Mouse (Mus musculus) limb, embryonic 10.5 days (tissue): ENCODE results near the gene Lrp10. TPM values are rescaled to one million over a fixed set of nuclear protein-coding genes. Genes with fewer than 3 reads are reported as not detected.

Source experiments
- DNase-seq: peaks from one replicate; pipeline ENCODE4 v3.0.0-alpha.2; 2017; ENCODE audit warnings: low spot score
- H3K27ac ChIP-seq: fragments of 300-500 bp; sonication (generic); 2 replicates; pipeline ENCODE4 v1.5.1; 2016; ENCODE audit warnings: mild to moderate bottlenecking
- H3K27me3 ChIP-seq: fragments of 300-500 bp; sonication (generic); 2 replicates; pipeline ENCODE4 v1.6.1; 2016; ENCODE audit warnings: low read depth, mild to moderate bottlenecking; ENCODE audit not compliant: poor library complexity, severe bottlenecking
- H3K36me3 ChIP-seq: fragments of 300-500 bp; sonication (generic); 2 replicates; pipeline ENCODE4 v1.6.1; 2016; ENCODE audit warnings: mild to moderate bottlenecking, moderate library complexity
- H3K4me1 ChIP-seq: fragments of 300-500 bp; sonication (generic); 2 replicates; pipeline ENCODE4 v1.6.1; 2016
- H3K4me3 ChIP-seq: fragments of 300-500 bp; sonication (generic); 2 replicates; pipeline ENCODE4 v1.5.1; 2016; ENCODE audit warnings: mild to moderate bottlenecking, moderate library complexity
- H3K9me3 ChIP-seq: fragments of 300-500 bp; sonication (generic); replicated peaks from 2 replicates; pipeline ENCODE4 v1.6.1; 2016; ENCODE audit warnings: mild to moderate bottlenecking
- WGBS: fragments of 180-500 bp; shearing (Covaris S2); methylation state at CpG from one replicate; pipeline ENCODE4 v1.1.7; 2016; 5-methylcytosine and 5-hydroxymethylcytosine counted together
- polyA plus RNA-seq: library from polyadenylated mRNA; unstranded; fragments of >200 nt; fragmentation: Nextera tagmentation; extraction: Ambion mirVana; gene quantifications from 2 replicates; pipeline ENCODE4 v1.2.1, GENCODE M21; 2016

The Lrp10 gene
- polyA plus RNA-seq, 1 experiment from 2014 or later = 23.9 TPM

DNA sequence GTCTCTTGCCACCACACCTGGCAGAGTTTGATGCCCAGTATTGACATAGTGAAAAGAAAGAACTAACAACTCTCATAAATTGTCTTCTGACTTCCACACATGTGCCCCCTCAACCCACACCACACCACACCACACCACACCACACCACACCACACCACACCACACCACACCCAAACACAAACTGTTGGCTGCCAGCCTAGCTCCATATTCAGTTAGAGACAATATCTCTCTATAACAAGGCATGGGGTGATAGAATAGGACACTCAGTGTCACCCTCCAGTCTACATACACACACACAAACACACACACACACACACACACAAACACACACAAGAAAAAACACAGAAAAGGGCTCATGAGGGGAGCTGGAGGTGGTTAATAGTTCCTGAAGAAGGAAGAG is 24.4 kb downstream of the Lrp10 start:
- H3K9me3 ChIP-seq = no peaks in the 10 kb centered on the region
- no peak overlapping the region for H3K27ac ChIP-seq
- H3K36me3 ChIP-seq = no peaks in the 10 kb centered on the region
- no peaks in the 10 kb centered on the region for H3K4me1 ChIP-seq
- no peak overlapping the region for H3K4me3 ChIP-seq
- no peaks in the 10 kb centered on the region for H3K27me3 ChIP-seq
- DNase-seq = no peak

DNA sequence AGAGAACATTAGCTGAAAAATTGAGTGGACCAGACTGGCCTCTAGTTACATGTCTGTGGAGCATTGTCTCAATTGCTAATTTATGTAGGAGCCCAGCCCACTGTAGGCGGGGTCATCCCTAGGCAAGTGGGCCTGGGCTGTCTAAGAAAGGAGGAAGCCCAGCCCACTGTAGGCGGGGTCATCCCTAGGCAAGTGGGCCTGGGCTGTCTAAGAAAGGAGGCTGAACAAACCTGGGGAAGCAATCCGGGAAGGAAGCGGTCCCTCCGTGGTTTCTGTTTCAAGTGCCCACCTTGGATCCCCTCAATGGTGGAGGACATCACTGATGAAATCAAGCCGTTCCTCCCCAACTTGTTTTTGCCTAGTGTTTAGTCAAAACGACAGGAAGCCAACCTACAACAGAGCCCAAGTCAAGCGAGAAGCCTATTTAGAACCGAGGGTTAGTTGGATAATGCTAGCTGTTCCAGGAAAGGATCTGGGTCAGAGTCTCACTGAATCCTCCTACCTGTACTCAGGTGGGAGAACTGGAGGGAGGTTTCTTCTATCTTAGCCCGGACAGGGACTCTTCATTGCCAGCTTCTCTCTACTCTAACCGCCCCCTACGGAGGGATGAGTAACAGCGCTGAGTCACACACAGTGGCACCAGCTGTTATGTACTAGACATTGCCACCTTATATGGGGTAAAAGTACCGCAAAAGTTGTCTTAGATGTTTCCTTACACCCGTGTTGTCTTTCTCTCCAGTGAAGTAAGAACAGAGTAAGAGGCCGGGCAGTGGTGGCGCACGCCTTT is 28.6 kb downstream of the Lrp10 start:
- 65% methylated on average over 18 of the region's 18 CpGs for WGBS
- DNase-seq = peak; percentile 28
- H3K27ac ChIP-seq = no peak overlapping the region
- no peaks in the 10 kb centered on the region for H3K9me3 ChIP-seq
- H3K27me3 ChIP-seq = no peaks in the 10 kb centered on the region
- no peaks in the 10 kb centered on the region for H3K4me1 ChIP-seq
- H3K36me3 ChIP-seq = no peaks in the 10 kb centered on the region
- H3K4me3 ChIP-seq = no peak overlapping the region

GRCm38 (mm10) chr14:54493236-54493635 is 29.3 kb downstream of the Lrp10 start:
- WGBS = 95% methylated on average over 5 of the region's 5 CpGs
- Histone ChIP-seq H3K4me3 (no peak overlapping the region), H3K36me3 (no peaks in the 10 kb centered on the region), H3K4me1 (no peaks in the 10 kb centered on the region), H3K9me3 (no peaks in the 10 kb centered on the region), H3K27ac (no peak overlapping the region), H3K27me3 (no peaks in the 10 kb centered on the region)
- no peak for DNase-seq

DNA sequence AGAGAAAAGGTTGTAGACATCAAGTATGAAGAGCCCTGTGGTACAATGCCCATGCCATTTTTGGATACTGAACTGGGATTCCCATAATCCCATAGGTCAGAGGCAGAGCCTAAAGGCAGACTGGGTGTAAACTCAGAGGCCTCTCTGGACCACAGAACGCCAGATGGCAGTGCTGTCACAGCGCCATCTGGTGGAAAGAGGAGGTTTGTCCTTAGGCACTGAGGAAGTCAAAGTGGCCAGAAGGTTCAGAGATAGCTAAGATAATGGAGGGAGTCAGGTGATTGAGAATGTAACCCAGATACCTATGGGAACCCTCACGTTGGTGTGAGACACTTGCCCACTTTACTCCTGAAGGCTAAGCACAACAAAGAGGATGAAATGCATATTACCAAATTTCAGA is 30.3 kb downstream of the Lrp10 start:
- Histone ChIP-seq H3K27me3 (no peaks in the 10 kb centered on the region), H3K4me1 (no peaks in the 10 kb centered on the region), H3K4me3 (no peak overlapping the region), H3K36me3 (no peaks in the 10 kb centered on the region), H3K9me3 (no peaks in the 10 kb centered on the region), H3K27ac (no peak overlapping the region)
- DNase-seq = peak; percentile 76
- WGBS = 0% methylated on average over 3 of the region's 3 CpGs

DNA sequence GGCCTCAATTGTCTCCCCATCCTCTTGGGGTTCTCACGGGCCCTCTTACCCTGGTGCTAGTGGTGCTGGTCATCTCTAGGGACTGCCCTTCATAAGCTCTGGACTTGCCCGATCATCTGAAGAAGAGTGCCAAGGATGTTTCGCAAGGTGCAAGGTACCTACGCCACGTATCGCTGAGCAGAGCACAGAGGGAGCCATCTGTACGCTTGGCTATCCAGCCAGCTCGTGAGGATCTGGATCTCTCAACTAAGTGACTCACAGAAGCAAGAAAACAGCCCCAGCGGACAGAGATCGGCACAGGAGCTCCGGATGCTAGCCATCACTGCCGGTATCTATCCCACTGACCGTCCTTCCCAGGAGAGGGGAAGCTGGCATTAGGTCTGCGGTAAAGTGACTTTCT is 32.8 kb downstream of the Lrp10 start:
- no peaks in the 10 kb centered on the region for H3K4me1 ChIP-seq
- no peaks in the 10 kb centered on the region for H3K27me3 ChIP-seq
- no peaks in the 10 kb centered on the region for H3K9me3 ChIP-seq
- DNase-seq = no peak
- H3K36me3 ChIP-seq = no peaks in the 10 kb centered on the region
- WGBS = 85% methylated on average over 14 of the region's 14 CpGs
- no peak overlapping the region for H3K4me3 ChIP-seq
- H3K27ac ChIP-seq = no peak overlapping the region

GRCm38 (mm10) chr14:54499330-54499729 is 35.4 kb downstream of the Lrp10 start:
- H3K4me1 ChIP-seq = no peaks in the 10 kb centered on the region
- no peak overlapping the region for H3K27ac ChIP-seq
- H3K4me3 ChIP-seq = no peak overlapping the region
- H3K9me3 ChIP-seq = no peaks in the 10 kb centered on the region
- no peak for DNase-seq
- H3K27me3 ChIP-seq = no peaks in the 10 kb centered on the region
- WGBS = 92% methylated on average over 2 of the region's 2 CpGs
- no peaks in the 10 kb centered on the region for H3K36me3 ChIP-seq

GRCm38 (mm10) chr14:54501365-54501764 is 37.4 kb downstream of the Lrp10 start:
- Histone ChIP-seq H3K4me3 (no peak overlapping the region), H3K9me3 (no peaks in the 10 kb centered on the region), H3K27me3 (no peaks in the 10 kb centered on the region), H3K27ac (no peak overlapping the region), H3K4me1 (no peaks in the 10 kb centered on the region), H3K36me3 (peaks cover 8% of the 10 kb centered on the region)
- no peak for DNase-seq
- WGBS = 73% methylated on average over 2 of the region's 2 CpGs

- no peak for DNase-seq
- no peak overlapping the region for H3K27ac ChIP-seq
- H3K9me3 ChIP-seq = no peaks in the 10 kb centered on the region
- 85% methylated on average over 2 of the region's 2 CpGs for WGBS
- no peak overlapping the region for H3K4me3 ChIP-seq
- no peaks in the 10 kb centered on the region for H3K27me3 ChIP-seq
- H3K4me1 ChIP-seq = no peaks in the 10 kb centered on the region
- peaks cover 25% of the 10 kb centered on the region for H3K36me3 ChIP-seq
These were observed 39.2 kb downstream of the Lrp10 start for GRCm38 (mm10) chr14:54503092-54503491.

DNA sequence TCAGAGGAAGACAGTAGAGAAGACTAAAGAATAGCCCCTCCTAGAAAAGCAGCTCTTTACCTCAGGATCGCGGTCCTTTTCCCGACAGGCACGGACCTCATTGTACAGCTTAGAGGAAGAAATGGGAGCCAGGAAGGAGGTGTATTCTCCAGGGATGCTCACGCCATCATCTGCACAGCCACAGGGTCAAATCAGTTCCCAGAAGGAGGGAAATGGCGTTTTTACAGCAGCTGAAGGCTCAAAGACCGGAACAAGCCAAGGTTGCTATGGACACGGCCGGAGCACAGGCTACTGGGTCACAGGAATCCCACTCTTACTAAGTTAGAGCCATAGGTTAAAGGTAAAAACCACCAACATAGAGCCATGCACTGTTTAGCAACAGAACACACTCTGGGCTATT is 45.8 kb downstream of the Lrp10 start:
- H3K4me1 ChIP-seq = no peaks in the 10 kb centered on the region
- no peaks in the 10 kb centered on the region for H3K27me3 ChIP-seq
- peaks cover 92% of the 10 kb centered on the region for H3K36me3 ChIP-seq
- DNase-seq = no peak
- no peak overlapping the region for H3K4me3 ChIP-seq
- H3K27ac ChIP-seq = no peak overlapping the region
- 94% methylated on average over 9 of the region's 9 CpGs for WGBS
- 0 out of 2 replicates have a peak, but pooled peaks cover 2% of the 10 kb centered on the region for H3K9me3 ChIP-seq

- 0 out of 2 replicates have a peak, but pooled peaks cover 2% of the 10 kb centered on the region for H3K9me3 ChIP-seq
- H3K27ac ChIP-seq = peak overlapping the region; percentile 91
- WGBS = 6% methylated on average over 17 of the region's 17 CpGs
- H3K27me3 ChIP-seq = no peaks in the 10 kb centered on the region
- H3K36me3 ChIP-seq = peaks cover 43% of the 10 kb centered on the region
- H3K4me3 ChIP-seq = peak overlapping the region; percentile 81
- peaks cover 21% of the 10 kb centered on the region for H3K4me1 ChIP-seq
- DNase-seq = peak; percentile 31
These were observed 52.9 kb downstream of the Lrp10 start for GRCm38 (mm10) chr14:54516710-54517310.

Other genes starting within 250 kb of the Lrp10 start
- 234 and 239 TPM in 2 replicates for gene Dad1, start 210.0 kb upstream of the Lrp10 start, polyA plus RNA-seq
- gene Abhd4, start 209.9 kb upstream of the Lrp10 start, polyA plus RNA-seq = 32.2 and 37.7 TPM in 2 replicates
- not detected in 2 replicates for gene Olfr49, start 179.2 kb upstream of the Lrp10 start, polyA plus RNA-seq
- 60.5 and 63.1 TPM in 2 replicates for gene Oxa1l, start 103.3 kb upstream of the Lrp10 start, polyA plus RNA-seq
- gene Slc7a7, start 46.4 kb upstream of the Lrp10 start, polyA plus RNA-seq = 2.3 and 3.1 TPM in 2 replicates
- gene Mrpl52, start 37.2 kb upstream of the Lrp10 start, polyA plus RNA-seq = 198 and 219 TPM in 2 replicates
- gene Mmp14, start 32.5 kb upstream of the Lrp10 start, polyA plus RNA-seq = 68.3 and 84.7 TPM in 2 replicates
- 3.6 and 5.3 TPM in 2 replicates for gene Rem2, start 12.0 kb downstream of the Lrp10 start, polyA plus RNA-seq
- 131 and 156 TPM in 2 replicates for gene Prmt5, start 53.4 kb downstream of the Lrp10 start, polyA plus RNA-seq
- 57.5 and 63.0 TPM in 2 replicates for gene Haus4, start 90.5 kb downstream of the Lrp10 start, polyA plus RNA-seq
- 70.1 and 75.3 TPM in 2 replicates for gene Ajuba, start 113.4 kb downstream of the Lrp10 start, polyA plus RNA-seq
- 11.1 and 13.5 TPM in 2 replicates for gene 4931414P19Rik, start 141.9 kb downstream of the Lrp10 start, polyA plus RNA-seq
- 508 and 553 TPM in 2 replicates for gene Psmb5, start 153.9 kb downstream of the Lrp10 start, polyA plus RNA-seq
- 0.13 and 0.14 TPM in 2 replicates for gene Psmb11, start 157.3 kb downstream of the Lrp10 start, polyA plus RNA-seq
- gene Gm17606, start 176.8 kb downstream of the Lrp10 start, polyA plus RNA-seq = not detected in 2 replicates
- gene Cdh24, start 177.2 kb downstream of the Lrp10 start, polyA plus RNA-seq = 7.1 and 8.1 TPM in 2 replicates
- gene 1700123O20Rik, start 222.1 kb downstream of the Lrp10 start, polyA plus RNA-seq = 112 and 116 TPM in 2 replicates
- 142 and 144 TPM in 2 replicates for gene Acin1, start 222.8 kb downstream of the Lrp10 start, polyA plus RNA-seq
- 0.10 and 0.16 TPM in 2 replicates for gene Gm29776, start 234.7 kb downstream of the Lrp10 start, polyA plus RNA-seq
- gene Cebpe, start 248.0 kb downstream of the Lrp10 start, polyA plus RNA-seq = not detected in 2 replicates